Mouse (Mus musculus) liver, embryonic 14.5 days (tissue): ENCODE data around the gene Maml3. TPM values are rescaled to one million over a fixed set of nuclear protein-coding genes. Genes with fewer than 3 reads are reported as not detected.

Experiments
- ATAC-seq: fragments of 200-750 bp; cut with Nextera tagmentation; 2 replicates; pipeline ENCODE4 v1.8.0; 2017; ENCODE audit warnings: moderate number of reproducible peaks, mild to moderate bottlenecking, moderate library complexity; ENCODE audit not compliant: insufficient read depth
- DNase-seq, 3 experiments: peaks; one replicate each; pipeline ENCODE4 v3.0.0-alpha.2; 2012 to 2013; ENCODE audit warnings: low read depth in 3 of 3, low spot score in 3 of 3
- H3K27ac ChIP-seq: fragments of 300-500 bp; sonication (generic); 2 replicates; pipeline ENCODE4 v1.5.1; 2014; ENCODE audit warnings: moderate library complexity, mild to moderate bottlenecking, control low read depth, inconsistent platforms
- H3K27me3 ChIP-seq: fragments of 300-500 bp; sonication (generic); 2 replicates; pipeline ENCODE4 v1.6.1; 2014; ENCODE audit warnings: mild to moderate bottlenecking, low read length, moderate library complexity; ENCODE audit not compliant: control insufficient read depth, insufficient read depth
- H3K36me3 ChIP-seq: fragments of 300-500 bp; sonication (generic); replicated peaks from 2 replicates; pipeline ENCODE4 v1.6.1; 2014; ENCODE audit warnings: low read depth; ENCODE audit not compliant: control insufficient read depth, insufficient read depth
- H3K4me1 ChIP-seq, 2 experiments: fragments of 200-500 bp in 1 of 2; fragments of 300-500 bp in 1 of 2; sonication (generic) in 1 of 2; replicated peaks; 2 replicates each; pipeline ENCODE4 v1.6.1; 2012 to 2014; ENCODE audit warnings: antibody characterized with exemption in 1 of 2, inconsistent platforms in 1 of 2, low read length in 1 of 2; ENCODE audit not compliant: control insufficient read depth in 2 of 2, insufficient read depth in 2 of 2
- H3K4me2 ChIP-seq: fragments of 300-500 bp; sonication (generic); 2 replicates; pipeline ENCODE4 v1.6.1; 2014; ENCODE audit warnings: low read depth, mild to moderate bottlenecking, control low read depth, moderate library complexity
- H3K4me3 ChIP-seq, 2 experiments: fragments of 200-500 bp in 1 of 2; fragments of 300-500 bp in 1 of 2; sonication (generic) in 1 of 2; 2 replicates each; pipeline ENCODE4 v1.5.1; 2012 to 2014; ENCODE audit warnings: low read depth in 2 of 2, low read length in 2 of 2, mild to moderate bottlenecking in 2 of 2, control low read depth in 1 of 2, inconsistent platforms in 1 of 2, moderate library complexity in 1 of 2; ENCODE audit not compliant: insufficient read depth in 1 of 2
- H3K9ac ChIP-seq: fragments of 300-500 bp; sonication (generic); replicated peaks from 2 replicates; pipeline ENCODE4 v1.6.1; 2014; ENCODE audit warnings: mild to moderate bottlenecking, control low read depth, moderate library complexity
- H3K9me3 ChIP-seq: fragments of 300-500 bp; sonication (generic); 2 replicates; pipeline ENCODE4 v1.6.1; 2016; ENCODE audit warnings: low read length, mixed read lengths; ENCODE audit not compliant: control insufficient read depth
- CTCF ChIP-seq: IDR thresholded peaks from 2 replicates; pipeline ENCODE4 v1.5.1; 2016; ENCODE audit warnings: antibody characterized with exemption, low read depth, control low read depth
- EP300 ChIP-seq: IDR thresholded peaks from 2 replicates; pipeline ENCODE4 v1.6.1; 2016; ENCODE audit warnings: antibody characterized with exemption, low read depth
- WGBS: fragments of 180-500 bp; shearing (Covaris S2); extraction: QIAGEN DNeasy Blood & Tissue Kit; methylation state at CpG from one replicate; pipeline ENCODE4 v1.1.7; 2014; ENCODE audit not compliant: insufficient replicate concordance; 5-methylcytosine and 5-hydroxymethylcytosine counted together
- polyA plus RNA-seq, 2 experiments: library from polyadenylated mRNA; depleted of rRNA in 1 of 2; stranded (reverse) in 1 of 2; unstranded in 1 of 2; fragments of >200 nt; fragmentation: Nextera tagmentation in 1 of 2; extraction: Ambion mirVana in 1 of 2; gene quantifications; 2 replicates each; pipeline versions ENCODE4 v1.2.1 to v1.2.3; 2012 to 2014

Maml3 gene
- polyA plus RNA-seq, 2 experiments = 0.57 to 0.71 TPM

GRCm38 (mm10) chr3:51749812-51750481 is 354.9 kb downstream of the Maml3 start:
- Histone ChIP-seq H3K4me2 (no peak overlapping the region), H3K27me3 (no peaks in the 10 kb centered on the region), H3K9ac (no peak overlapping the region), H3K4me1 (peaks cover 6 to 27% of the 10 kb centered on the region in 2 experiments), H3K36me3 (no peaks in the 10 kb centered on the region), H3K9me3 (no peaks in the 10 kb centered on the region), H3K27ac (no peak overlapping the region), H3K4me3 (no peak overlapping the region)
- DNase-seq (peak in 1 of 3 experiments; percentile 9), ATAC-seq (peak; percentile 50)
- TF ChIP-seq EP300 (no peak), CTCF (no peak)
- 70% methylated on average over 8 of the region's 8 CpGs for WGBS

GRCm38 (mm10) chr3:51749421-51749811 is 355.5 kb downstream of the Maml3 start:
- DNase-seq (no peak), ATAC-seq (no peak)
- TF ChIP-seq CTCF = no peak
- TF ChIP-seq EP300 = no peak
- no peaks in the 10 kb centered on the region for H3K9me3 ChIP-seq
- no peak overlapping the region for H3K4me3 ChIP-seq
- 66% methylated on average over 7 of the region's 7 CpGs for WGBS
- H3K4me2 ChIP-seq = no peak overlapping the region
- no peaks in the 10 kb centered on the region for H3K36me3 ChIP-seq
- no peak overlapping the region for H3K9ac ChIP-seq
- no peak overlapping the region for H3K27ac ChIP-seq
- H3K4me1 ChIP-seq = peaks cover 10 to 32% of the 10 kb centered on the region in 2 experiments
- no peaks in the 10 kb centered on the region for H3K27me3 ChIP-seq

- ATAC-seq (no peak), DNase-seq (no peak)
- Histone ChIP-seq H3K9ac (no peak overlapping the region), H3K9me3 (no peaks in the 10 kb centered on the region), H3K36me3 (no peaks in the 10 kb centered on the region), H3K27ac (no peak overlapping the region), H3K4me3 (no peak overlapping the region), H3K4me1 (peaks cover 15 to 37% of the 10 kb centered on the region in 2 experiments), H3K27me3 (no peaks in the 10 kb centered on the region), H3K4me2 (no peak overlapping the region)
- TF ChIP-seq CTCF = no peak
- TF ChIP-seq EP300 = no peak
- WGBS = 80% methylated on average over 17 of the region's 17 CpGs
Observed at GRCm38 (mm10) chr3:51748436-51749376, 356.2 kb downstream of the Maml3 start.

- DNase-seq = no peak
- 85% methylated on average over 8 of the region's 8 CpGs for WGBS
Observed at GRCm38 (mm10) chr3:51746816-51747215, 358.1 kb downstream of the Maml3 start.

GRCm38 (mm10) chr3:51745162-51745561 is 359.7 kb downstream of the Maml3 start:
- Histone ChIP-seq H3K27ac (peak overlapping the region; percentile 85), H3K9ac (peak overlapping the region; percentile 16; the same call in 1 of the 2 replicates), H3K36me3 (no peaks in the 10 kb centered on the region), H3K9me3 (no peaks in the 10 kb centered on the region), H3K4me2 (peak overlapping the region; percentile 52), H3K27me3 (no peaks in the 10 kb centered on the region), H3K4me3 (no peak overlapping the region), H3K4me1 (peaks cover 28 to 52% of the 10 kb centered on the region in 2 experiments)
- DNase-seq = peak in 1 of 3 experiments; percentile 39
- TF ChIP-seq CTCF (no peak), EP300 (no peak)
- WGBS = 15% methylated on average over 8 of the region's 8 CpGs
- ATAC-seq = 0 out of 2 replicates have a peak, but pooled peaks have one; percentile 13

More at GRCm38 (mm10) chr3:51746816-51747215, 358.1 kb downstream of the Maml3 start:
- no peak for TF ChIP-seq EP300
- H3K4me1 ChIP-seq = peaks cover 28 to 54% of the 10 kb centered on the region in 2 experiments
- no peak overlapping the region for H3K27ac ChIP-seq
- H3K9ac ChIP-seq = no peak overlapping the region
- no peaks in the 10 kb centered on the region for H3K9me3 ChIP-seq
- ATAC-seq = no peak
- H3K4me2 ChIP-seq = no peak overlapping the region
- no peaks in the 10 kb centered on the region for H3K36me3 ChIP-seq
- H3K4me3 ChIP-seq = no peak overlapping the region
- no peaks in the 10 kb centered on the region for H3K27me3 ChIP-seq
